Mouse (Mus musculus): ENCODE measurements around the gene Ttbk1. TPM values are rescaled to one million over a fixed set of nuclear protein-coding genes. Genes with fewer than 3 reads are reported as not detected.

The Ttbk1 gene
- total and polyA plus RNA-seq, 3 experiments: 0.08 TPM; not detected in 2

DNA sequence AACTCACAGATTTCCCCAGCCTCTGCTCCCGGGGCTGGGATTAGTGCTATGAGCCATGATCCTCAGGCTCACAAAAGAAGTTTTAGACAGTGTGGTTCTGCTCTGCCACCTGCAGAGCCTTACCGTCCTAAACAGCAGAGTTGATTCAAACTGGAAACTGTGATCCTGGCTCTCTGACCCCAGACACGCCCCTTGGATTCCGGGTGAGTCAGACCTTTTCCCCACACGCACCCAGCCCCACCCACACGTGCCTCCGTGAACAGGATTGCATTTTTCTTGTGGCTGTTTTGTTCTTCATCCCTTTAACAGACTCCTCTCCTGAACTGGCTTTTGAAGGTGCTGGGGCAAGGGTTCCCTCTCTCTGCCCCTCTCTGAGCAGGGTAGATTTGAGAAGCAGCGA, 10.5 kb upstream of the Ttbk1 start:
- H3K9ac ChIP-seq (ENCODE audit: control insufficient read depth, low read depth, low read length, poor library complexity, severe bottlenecking): no peak overlapping the region
- no peak for DNase-seq (ENCODE audit: low read depth, low spot score)
- H3K79me2 ChIP-seq (ENCODE audit: control insufficient read depth, insufficient read depth, low read length, poor library complexity): peaks cover 7% of the 10 kb centered on the region
- no peak for TF ChIP-seq POLR2AphosphoS5 (IDR thresholded peaks at IDR 0.05; ENCODE audit: borderline replicate concordance, low read depth, low read length)
- TF ChIP-seq MAZ (IDR thresholded peaks at IDR 0.05; ENCODE audit: low read depth, low read length): no peak
- TF ChIP-seq CHD1 (IDR thresholded peaks at IDR 0.05; ENCODE audit: low read depth, low read length): no peak
- no peaks in the 10 kb centered on the region for H3K9me3 ChIP-seq (replicated peaks; ENCODE audit: insufficient read depth, low read length)
- H3K36me3 ChIP-seq (ENCODE audit: control insufficient read depth in 1 of 2, insufficient read depth in 2 of 2, low read length in 2 of 2): peaks cover 0 to 7% of the 10 kb centered on the region in 2 experiments; a peak in 3 of 4 replicates
- H3K27ac ChIP-seq (ENCODE audit: control insufficient read depth, low read depth, low read length): no peak overlapping the region
- no peak overlapping the region for H3K4me3 ChIP-seq (ENCODE audit: control insufficient read depth in 1 of 2, insufficient read depth in 1 of 2, low read depth in 2 of 2, low read length in 2 of 2)
- H3K4me1 ChIP-seq (ENCODE audit: control insufficient read depth in 1 of 2, insufficient read depth in 2 of 2, low read length in 2 of 2): peaks cover 0 to 7% of the 10 kb centered on the region in 2 experiments; a peak in 3 of 4 replicates
- H3K27me3 ChIP-seq (ENCODE audit: control insufficient read depth in 1 of 2, insufficient read depth in 2 of 2, low read length in 2 of 2): peaks cover under 1 to 3% of the 10 kb centered on the region in 2 experiments; a peak in 2 of 4 replicates

- peak within 1 kb of the TSS; percentile 55 for H3K27ac ChIP-seq (ENCODE audit: control insufficient read depth, low read depth, low read length)
- peak; percentile 97 for DNase-seq (ENCODE audit: low read depth, low spot score)
- no peak for TF ChIP-seq ZC3H11A (IDR thresholded peaks at IDR 0.05; ENCODE audit: low read depth, low read length)
- TF ChIP-seq RCOR1 (IDR thresholded peaks at IDR 0.05; ENCODE audit: low read depth, low read length): no peak
- TF ChIP-seq KAT2A (conservative IDR thresholded peaks at IDR 0.05; ENCODE audit: low read depth, low read length): no peak
- TF ChIP-seq BHLHE40 (IDR thresholded peaks at IDR 0.05; ENCODE audit: borderline replicate concordance, low read depth, low read length): 0 out of 2 replicates have a peak, but pooled peaks have one; percentile 29
- peak; percentile 56; the same call in 1 of the 2 replicates for TF ChIP-seq HCFC1 (IDR thresholded peaks at IDR 0.05; ENCODE audit: low read depth, low read length)
- TF ChIP-seq SMC3 (IDR thresholded peaks at IDR 0.05; ENCODE audit: low read depth, low read length): no peak
- TF ChIP-seq TAL1 (IDR thresholded peaks at IDR 0.05; ENCODE audit: low read length): no peak
- no peak for TF ChIP-seq GABPA (IDR thresholded peaks at IDR 0.05; ENCODE audit: low read depth, low read length)
- TF ChIP-seq E2F4 (IDR thresholded peaks at IDR 0.05; ENCODE audit: borderline replicate concordance, low read depth, low read length): peak; percentile 69; the same call in 1 of the 2 replicates
- TF ChIP-seq POLR2A (IDR thresholded peaks at IDR 0.05; ENCODE audit: control insufficient read depth in 1 of 2, insufficient read depth in 1 of 2, low read depth in 1 of 2, low read length in 2 of 2, poor library complexity in 1 of 2): peak; percentile 96
- no peak for TF ChIP-seq GATA1 (IDR thresholded peaks at IDR 0.05; ENCODE audit: low read depth, low read length)
- peak; percentile 98 for TF ChIP-seq USF1 (IDR thresholded peaks at IDR 0.05; ENCODE audit: low read depth, low read length)
- no peak for TF ChIP-seq ETS1 (IDR thresholded peaks at IDR 0.05; ENCODE audit: low read depth, low read length)
- TF ChIP-seq NELFE (IDR thresholded peaks at IDR 0.05; ENCODE audit: low read depth, low read length): peak; percentile 84
- TF ChIP-seq POLR2AphosphoS5 (IDR thresholded peaks at IDR 0.05; ENCODE audit: borderline replicate concordance, low read depth, low read length): no peak
- TF ChIP-seq RAD21 (IDR thresholded peaks at IDR 0.05; ENCODE audit: low read depth, low read length): no peak
- peak; percentile 89 for TF ChIP-seq MXI1 (IDR thresholded peaks at IDR 0.05; ENCODE audit: low read depth, low read length)
- TF ChIP-seq MAX (IDR thresholded peaks at IDR 0.05; ENCODE audit: low read length): peak; percentile 95
- peak; percentile 62 to 83; a peak in 3 of 4 replicates for TF ChIP-seq USF2 (IDR thresholded peaks at IDR 0.05; ENCODE audit: borderline replicate concordance in 1 of 2, insufficient read depth in 1 of 2, low read depth in 1 of 2, low read length in 2 of 2)
- no peak for TF ChIP-seq CHD2 (IDR thresholded peaks at IDR 0.05; ENCODE audit: low read length)
- TF ChIP-seq TCF12 (IDR thresholded peaks at IDR 0.05; ENCODE audit: low read depth, low read length): peak; percentile 40; the same call in 1 of the 2 replicates
- no peak for TF ChIP-seq MEF2A (IDR thresholded peaks at IDR 0.05; ENCODE audit: extremely low read depth, insufficient replicate concordance, low read depth, low read length, poor library complexity, severe bottlenecking)
- no peak for TF ChIP-seq JUND (IDR thresholded peaks at IDR 0.05; ENCODE audit: low read depth, low read length)
- peak; percentile 69 for TF ChIP-seq SIN3A (IDR thresholded peaks at IDR 0.05; ENCODE audit: low read length)
- no peak for TF ChIP-seq CHD1 (IDR thresholded peaks at IDR 0.05; ENCODE audit: low read depth, low read length)
- TF ChIP-seq TBP (IDR thresholded peaks at IDR 0.05; ENCODE audit: low read depth, low read length): peak; percentile 89
- no peak for TF ChIP-seq MAFK (IDR thresholded peaks at IDR 0.05; ENCODE audit: borderline replicate concordance, low read depth, low read length)
- TF ChIP-seq MYB (IDR thresholded peaks at IDR 0.05; ENCODE audit: low read depth, low read length): no peak
These were observed 9.4 kb upstream of the Ttbk1 start, which contains the start of gene Dnph1 for GRCm38 (mm10) chr17:46496623-46497434. TSS of gene Dnph1 (plus strand) at chr17:46496711.

More at GRCm38 (mm10) chr17:46496623-46497434, 9.4 kb upstream of the Ttbk1 start, which contains the start of gene Dnph1:
- Histone ChIP-seq H3K79me2 (ENCODE audit: control insufficient read depth, insufficient read depth, low read length, poor library complexity) (peaks cover 7% of the 10 kb centered on the region), H3K4me1 (ENCODE audit: control insufficient read depth in 1 of 2, insufficient read depth in 2 of 2, low read length in 2 of 2) (peaks cover 0 to 7% of the 10 kb centered on the region in 2 experiments; a peak in 3 of 4 replicates), H3K36me3 (ENCODE audit: control insufficient read depth in 1 of 2, insufficient read depth in 2 of 2, low read length in 2 of 2) (peaks cover 0 to 7% of the 10 kb centered on the region in 2 experiments; a peak in 3 of 4 replicates), H3K9me3 (replicated peaks; ENCODE audit: insufficient read depth, low read length) (no peaks in the 10 kb centered on the region), H3K9ac (ENCODE audit: control insufficient read depth, low read depth, low read length, poor library complexity, severe bottlenecking) (peak within 1 kb of the TSS; percentile 94), H3K4me3 (ENCODE audit: control insufficient read depth in 1 of 2, insufficient read depth in 1 of 2, low read depth in 2 of 2, low read length in 2 of 2) (peak within 1 kb of the TSS; percentile 92 to 94), H3K27me3 (ENCODE audit: control insufficient read depth in 1 of 2, insufficient read depth in 2 of 2, low read length in 2 of 2) (peaks cover 2 to 3% of the 10 kb centered on the region in 2 experiments; a peak in 2 of 4 replicates)

Data from MEL (cell line).